Mouse (Mus musculus) liver, adult 2 months (tissue): Measurements from ENCODE around the gene Sh3bp1.

Source experiments
- CTCF ChIP-seq: fragments of 200-500 bp; IDR thresholded peaks from 2 replicates; pipeline ENCODE4 v1.5.1; 2011; ENCODE audit warnings: low read depth, low read length, control low read depth
- POLR2A ChIP-seq: fragments of 200-500 bp; IDR thresholded peaks from 2 replicates; pipeline ENCODE4 v1.6.1; 2011; ENCODE audit warnings: low read length, control low read depth; ENCODE audit not compliant: insufficient read depth; ENCODE audit errors: extremely low read depth

DNA sequence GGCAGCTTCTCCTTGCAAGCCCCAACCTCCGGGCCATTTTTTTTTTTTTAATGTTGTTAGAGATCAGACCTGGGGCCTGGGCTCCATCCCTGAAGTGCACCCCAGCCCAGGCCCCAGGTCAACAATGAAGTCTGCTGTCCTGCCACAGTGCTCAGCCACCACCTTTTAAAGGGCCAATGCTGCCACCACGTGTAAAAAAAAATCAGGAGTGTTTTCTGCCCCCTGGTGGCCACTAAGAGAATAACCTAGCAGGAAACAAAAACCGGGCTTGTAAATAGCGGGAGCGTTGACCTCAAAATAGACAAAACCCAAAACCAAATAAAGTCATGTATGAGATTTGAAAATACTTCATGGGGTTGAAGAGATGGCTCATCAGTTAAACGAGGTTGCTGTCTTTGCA is 29.8 kb upstream of the Sh3bp1 start:
- TF ChIP-seq CTCF (peak; percentile 35; the same call in 1 of the 2 replicates), POLR2A (no peak)
